Mouse (Mus musculus) adrenal gland (tissue): ENCODE measurements around the gene Mtmr6.
"Not testable (repeated sequence)": the region's sequence is repeated elsewhere in the genome, so short reads cannot be mapped to it uniquely, and the experiment has no call there.

Experiments used
- intact Hi-C: fragments of 180-260 bp; cut with DNase I; formaldehyde crosslinking; loops from one replicate; pipeline ENCODE4 v1.15.1; 2025
- microRNA-seq, 2 experiments: library from miRNA; unstranded; fragments of <30 nt; microRNA quantifications; one replicate each; pipeline ENCODE4; 2019

Gene Mtmr6

GRCm38 (mm10) chr14:60290363-60290762 lies 25.3 kb downstream of the Mtmr6 start:
- intact Hi-C loops, result no loop called here

- intact Hi-C loops, result no loop called here
Observed at GRCm38 (mm10) chr14:60295531-60295930, 30.5 kb downstream of the Mtmr6 start.

GRCm38 (mm10) chr14:60300224-60300991 lies 35.4 kb downstream of the Mtmr6 start:
- intact Hi-C loops, result no loop called here

GRCm38 (mm10) chr14:60301024-60301423 lies 36.0 kb downstream of the Mtmr6 start:
- intact Hi-C loops, result no loop called here

- intact Hi-C loops, result no loop called here
Observed at GRCm38 (mm10) chr14:60302441-60302840, 37.4 kb downstream of the Mtmr6 start.

- intact Hi-C loops, result no loop called here
Observed at GRCm38 (mm10) chr14:60304441-60305220, 39.6 kb downstream of the Mtmr6 start.

- intact Hi-C loops, result no loop called here
Observed at GRCm38 (mm10) chr14:60308113-60308512, 43.1 kb downstream of the Mtmr6 start.

- intact Hi-C loops, result loop anchor here (10.0 kb wide), 1 partner anchor 124 kb away; no protein-coding TSS in a partner anchor
Observed at GRCm38 (mm10) chr14:60310691-60311090, 45.7 kb downstream of the Mtmr6 start.

GRCm38 (mm10) chr14:60319231-60319630 lies 54.2 kb downstream of the Mtmr6 start:
- intact Hi-C loops, result loop anchor here (10.0 kb wide), 1 partner anchor 116 kb away; no protein-coding TSS in a partner anchor

- intact Hi-C loops, result no loop called here
Observed at GRCm38 (mm10) chr14:60320813-60321212, 55.8 kb downstream of the Mtmr6 start.

GRCm38 (mm10) chr14:60340001-60340400 lies 75.0 kb downstream of the Mtmr6 start:
- intact Hi-C loops, result not testable (repeated sequence)

- intact Hi-C loops, result no loop called here
Observed at GRCm38 (mm10) chr14:60340570-60340969, 75.5 kb downstream of the Mtmr6 start.

GRCm38 (mm10) chr14:60345326-60345876 lies 80.4 kb downstream of the Mtmr6 start:
- intact Hi-C loops, result no loop called here

Small RNA genes lying within 50 kb of the gene (microRNA-seq; reads per million reads assigned to microRNA genes)
- 0 reads per million in 2 experiments for gene Mir719
